Mouse (Mus musculus) embryonic facial prominence, embryonic 14.5 days (tissue): Measurements from ENCODE around the gene Hmmr. TPM values are rescaled to one million over a fixed set of nuclear protein-coding genes. Genes with fewer than 3 reads are reported as not detected.

ENCODE experiments used
- ATAC-seq: fragments of 200-750 bp; cut with Nextera tagmentation; 2 replicates; pipeline ENCODE4 v1.8.0; 2017; ENCODE audit warnings: low read depth, moderate number of reproducible peaks, moderate TSS enrichment
- DNase-seq: peaks from one replicate; pipeline ENCODE4 v3.0.0-alpha.2; 2015; ENCODE audit warnings: low spot score
- H3K27ac ChIP-seq: fragments of 300-500 bp; sonication (generic); replicated peaks from 2 replicates; pipeline ENCODE4 v1.5.1; 2014; ENCODE audit warnings: low read depth, mild to moderate bottlenecking, low read length, moderate library complexity
- H3K27me3 ChIP-seq: fragments of 300-500 bp; sonication (generic); replicated peaks from 2 replicates; pipeline ENCODE4 v1.6.1; 2014; ENCODE audit warnings: low read length; ENCODE audit not compliant: control insufficient read depth, insufficient read depth
- H3K36me3 ChIP-seq: fragments of 300-500 bp; sonication (generic); 2 replicates; pipeline ENCODE4 v1.6.1; 2014; ENCODE audit warnings: low read length, mixed read lengths; ENCODE audit not compliant: control insufficient read depth, insufficient read depth
- H3K4me1 ChIP-seq: fragments of 300-500 bp; sonication (generic); 2 replicates; pipeline ENCODE4 v1.6.1; 2014; ENCODE audit warnings: antibody characterized with exemption, low read length; ENCODE audit not compliant: control insufficient read depth, insufficient read depth
- H3K4me2 ChIP-seq: fragments of 300-500 bp; sonication (generic); 2 replicates; pipeline ENCODE4 v1.6.1; 2014; ENCODE audit warnings: low read depth, mild to moderate bottlenecking, low read length, moderate library complexity, mixed read lengths
- H3K4me3 ChIP-seq: fragments of 300-500 bp; sonication (generic); 2 replicates; pipeline ENCODE4 v1.5.1; 2014; ENCODE audit warnings: low read depth, mild to moderate bottlenecking, low read length
- H3K9ac ChIP-seq: fragments of 300-500 bp; sonication (generic); 2 replicates; pipeline ENCODE4 v1.6.1; 2014; ENCODE audit warnings: low read depth, mild to moderate bottlenecking, low read length, moderate library complexity, mixed read lengths
- H3K9me3 ChIP-seq: fragments of 300-500 bp; sonication (generic); 2 replicates; pipeline ENCODE4 v1.6.1; 2016; ENCODE audit warnings: low read length; ENCODE audit not compliant: control insufficient read depth
- WGBS: fragments of 180-500 bp; shearing (Covaris S2); extraction: QIAGEN DNeasy Blood & Tissue Kit; methylation state at CpG from one replicate; pipeline ENCODE4 v1.1.7; 2014; 5-methylcytosine and 5-hydroxymethylcytosine counted together
- polyA plus RNA-seq: library from polyadenylated mRNA; unstranded; fragments of >200 nt; fragmentation: Nextera tagmentation; extraction: Ambion mirVana; gene quantifications from 2 replicates; pipeline ENCODE4 v1.2.1, GENCODE M21; 2014

Gene Hmmr
- polyA plus RNA-seq, 1 experiment from 2014 or later: 35.2 TPM

GRCm38 (mm10) chr11:40754664-40755107 is 21.5 kb upstream of the Hmmr start:
- WGBS: 3% methylated on average over 17 of the region's 19 CpGs
- peak overlapping the region; percentile 68 for H3K27ac ChIP-seq

DNA sequence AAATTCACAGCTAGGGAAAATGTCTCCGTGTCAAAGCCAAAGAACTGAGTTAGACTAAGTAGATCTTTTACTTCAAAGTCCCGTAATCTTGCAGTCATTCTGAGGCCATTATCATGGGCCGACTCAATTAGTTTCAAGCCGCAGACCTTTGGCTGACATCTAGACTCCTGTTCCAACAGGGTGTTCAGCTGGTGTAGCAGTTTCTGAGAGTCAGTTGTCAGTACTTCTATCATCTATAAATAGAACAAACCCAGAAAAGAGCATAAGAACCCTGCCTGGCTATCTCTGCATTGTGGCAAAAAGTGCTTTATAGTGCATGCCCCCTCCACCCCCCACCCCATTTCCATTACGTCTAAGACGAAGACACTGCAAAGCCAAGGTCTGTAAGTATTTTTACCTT is 20.6 kb upstream of the Hmmr start:
- no peak overlapping the region for H3K27ac ChIP-seq
- no peak for ATAC-seq
- peak; percentile 55 for DNase-seq
- WGBS: 54% methylated on average over 6 of the region's 6 CpGs
- H3K4me3 ChIP-seq: peak overlapping the region; percentile 80
- peak overlapping the region; percentile 70 for H3K4me2 ChIP-seq
- H3K27me3 ChIP-seq: no peaks in the 10 kb centered on the region
- peaks cover 10% of the 10 kb centered on the region for H3K4me1 ChIP-seq
- no peaks in the 10 kb centered on the region for H3K9me3 ChIP-seq
- no peak overlapping the region for H3K9ac ChIP-seq
- H3K36me3 ChIP-seq: peaks cover 25% of the 10 kb centered on the region; the same call in 1 of the 2 replicates

More at GRCm38 (mm10) chr11:40754664-40755107, 21.5 kb upstream of the Hmmr start:
- ATAC-seq: peak; percentile 73
- Histone ChIP-seq H3K9ac (peak overlapping the region; percentile 80), H3K4me2 (peak overlapping the region; percentile 70), H3K4me1 (peaks cover 10% of the 10 kb centered on the region), H3K36me3 (peaks cover 22% of the 10 kb centered on the region; the same call in 1 of the 2 replicates), H3K9me3 (no peaks in the 10 kb centered on the region), H3K4me3 (peak overlapping the region; percentile 80), H3K27me3 (no peaks in the 10 kb centered on the region)
- DNase-seq: peak; percentile 31

- Histone ChIP-seq H3K27ac (no peak overlapping the region), H3K9ac (no peak overlapping the region), H3K4me1 (no peaks in the 10 kb centered on the region), H3K4me3 (no peak overlapping the region), H3K36me3 (peaks cover 18% of the 10 kb centered on the region; the same call in 1 of the 2 replicates), H3K4me2 (no peak overlapping the region), H3K27me3 (no peaks in the 10 kb centered on the region), H3K9me3 (no peaks in the 10 kb centered on the region)
- WGBS: 71% methylated on average over 2 of the region's 2 CpGs
- DNase-seq: no peak
- no peak for ATAC-seq
Measured at GRCm38 (mm10) chr11:40747716-40748115, 14.5 kb upstream of the Hmmr start.

- H3K4me3 ChIP-seq: no peak overlapping the region
- peaks cover 9% of the 10 kb centered on the region; the same call in 1 of the 2 replicates for H3K36me3 ChIP-seq
- H3K9me3 ChIP-seq: no peaks in the 10 kb centered on the region
- ATAC-seq (no peak), DNase-seq (no peak)
- H3K9ac ChIP-seq: no peak overlapping the region
- H3K27me3 ChIP-seq: no peaks in the 10 kb centered on the region
- H3K4me1 ChIP-seq: no peaks in the 10 kb centered on the region
- no peak overlapping the region; the same call in 1 of the 2 replicates for H3K4me2 ChIP-seq
- WGBS: 78% methylated on average over 12 of the region's 12 CpGs
- no peak overlapping the region for H3K27ac ChIP-seq
Measured at GRCm38 (mm10) chr11:40746361-40746760, 13.1 kb upstream of the Hmmr start.

GRCm38 (mm10) chr11:40744348-40744747 is 11.1 kb upstream of the Hmmr start:
- DNase-seq (no peak), ATAC-seq (no peak)
- Histone ChIP-seq H3K4me1 (no peaks in the 10 kb centered on the region), H3K4me3 (no peak overlapping the region), H3K4me2 (no peak overlapping the region), H3K9ac (no peak overlapping the region), H3K27me3 (no peaks in the 10 kb centered on the region), H3K36me3 (peaks cover 14% of the 10 kb centered on the region), H3K9me3 (no peaks in the 10 kb centered on the region), H3K27ac (no peak overlapping the region)
- WGBS: 80% methylated on average over 3 of the region's 3 CpGs

DNA sequence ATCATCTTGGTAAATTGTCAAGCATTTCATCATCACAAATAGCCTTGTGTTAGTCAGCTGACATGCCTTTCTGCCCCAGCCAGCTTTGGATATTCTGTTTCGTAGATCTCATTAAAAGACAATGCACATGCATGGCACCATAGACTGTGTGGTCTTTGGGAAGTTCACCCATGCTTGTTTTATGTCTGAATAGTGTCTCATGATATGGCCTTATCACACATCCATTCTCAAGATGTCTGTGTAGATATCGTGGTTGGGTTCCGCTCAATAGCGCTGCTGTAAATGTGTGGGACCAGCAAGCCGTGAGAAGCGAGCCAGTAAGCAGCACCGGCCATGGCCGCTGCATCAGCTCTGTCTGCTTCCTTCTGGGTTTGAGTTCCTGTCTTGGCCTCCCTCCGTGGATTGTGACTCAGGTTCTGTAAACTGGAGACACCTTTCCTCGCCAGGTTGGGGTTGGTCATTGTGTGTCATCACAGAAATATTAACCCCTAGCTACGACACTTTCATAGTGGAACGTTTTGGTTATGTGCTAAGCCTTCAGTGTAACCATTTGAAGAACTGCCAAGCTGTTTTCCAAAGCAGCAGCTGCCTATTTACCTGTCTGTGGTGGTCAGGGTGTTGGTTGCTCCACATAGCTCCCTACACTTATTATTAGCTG is 8.5 kb upstream of the Hmmr start:
- no peak for ATAC-seq
- 93% methylated on average over 12 of the region's 12 CpGs for WGBS

DNA sequence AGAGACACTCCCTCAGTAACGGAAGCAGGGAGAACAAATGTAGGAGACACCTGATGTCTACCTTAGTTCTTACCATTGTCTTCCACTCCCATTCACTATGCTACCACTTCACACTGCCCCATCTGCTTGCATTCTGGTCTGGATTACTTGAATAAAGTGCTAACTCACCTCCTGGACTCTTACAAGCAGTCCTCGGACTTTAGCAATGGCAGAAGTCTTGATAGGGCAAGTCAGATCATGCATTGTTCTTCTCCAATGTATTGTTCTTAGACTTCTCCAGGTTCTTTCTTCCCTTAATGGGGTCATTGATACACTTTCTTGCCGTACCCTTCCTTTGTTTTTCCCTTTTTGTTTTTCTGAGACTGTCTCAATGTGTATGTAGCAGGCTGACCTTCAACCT is 4.1 kb upstream of the Hmmr start:
- Histone ChIP-seq H3K27me3 (no peaks in the 10 kb centered on the region), H3K27ac (no peak overlapping the region), H3K4me3 (no peak overlapping the region), H3K4me2 (no peak overlapping the region), H3K9me3 (no peaks in the 10 kb centered on the region), H3K4me1 (peaks cover 8% of the 10 kb centered on the region; the same call in 1 of the 2 replicates), H3K9ac (no peak overlapping the region), H3K36me3 (peaks cover 43% of the 10 kb centered on the region)
- WGBS: 90% methylated on average over 3 of the region's 3 CpGs
- no peak for DNase-seq
- no peak for ATAC-seq

More for the DNA sequence above, 8.5 kb upstream of the Hmmr start:
- Histone ChIP-seq H3K4me2 (no peak overlapping the region), H3K27ac (no peak overlapping the region), H3K36me3 (peaks cover 38% of the 10 kb centered on the region), H3K4me1 (no peaks in the 10 kb centered on the region), H3K27me3 (no peaks in the 10 kb centered on the region), H3K4me3 (no peak overlapping the region), H3K9ac (no peak overlapping the region), H3K9me3 (no peaks in the 10 kb centered on the region)
- no peak for DNase-seq

- Histone ChIP-seq H3K27me3 (no peaks in the 10 kb centered on the region), H3K9ac (peak overlapping the region; percentile 97), H3K36me3 (peaks cover 29% of the 10 kb centered on the region), H3K4me1 (peaks cover 16% of the 10 kb centered on the region; the same call in 1 of the 2 replicates), H3K9me3 (no peaks in the 10 kb centered on the region), H3K4me2 (peak overlapping the region; percentile 82), H3K27ac (peak overlapping the region; percentile 84), H3K4me3 (peak overlapping the region; percentile 95)
- no peak for ATAC-seq
- DNase-seq: no peak
- 3% methylated on average over 11 of the region's 11 CpGs for WGBS
Measured at GRCm38 (mm10) chr11:40734251-40734752, 1.1 kb upstream of the Hmmr start.
